Mouse (Mus musculus) midbrain, postnatal 0 days (tissue): ENCODE data around the gene Pakap. TPM values are rescaled to one million over a fixed set of nuclear protein-coding genes. Genes with fewer than 3 reads are reported as not detected.

Experiments
- ATAC-seq: fragments of 200-750 bp; cut with Nextera tagmentation; 2 replicates; pipeline ENCODE4 v1.8.0; 2017; ENCODE audit warnings: moderate number of reproducible peaks, mild to moderate bottlenecking, moderate TSS enrichment, moderate library complexity; ENCODE audit not compliant: low FRiP score
- DNase-seq: peaks from one replicate; pipeline ENCODE4 v3.0.0-alpha.2; 2015; ENCODE audit warnings: low spot score
- H3K27ac ChIP-seq: fragments of 300-500 bp; sonication (generic); 2 replicates; pipeline ENCODE4 v1.5.1; 2014; ENCODE audit warnings: low read depth, mild to moderate bottlenecking, low read length, mixed read lengths
- H3K27me3 ChIP-seq: fragments of 300-500 bp; sonication (generic); 2 replicates; pipeline ENCODE4 v1.6.1; 2014; ENCODE audit warnings: low read length, control low read depth, mixed read lengths; ENCODE audit not compliant: insufficient read depth
- H3K36me3 ChIP-seq: fragments of 300-500 bp; sonication (generic); 2 replicates; pipeline ENCODE4 v1.6.1; 2014; ENCODE audit warnings: low read length, control low read depth, mixed read lengths; ENCODE audit not compliant: insufficient read depth
- H3K4me1 ChIP-seq: fragments of 300-500 bp; sonication (generic); 2 replicates; pipeline ENCODE4 v1.6.1; 2014; ENCODE audit warnings: mild to moderate bottlenecking, control low read depth, antibody characterized with exemption, low read length, mixed read lengths; ENCODE audit not compliant: insufficient read depth
- H3K4me2 ChIP-seq: fragments of 300-500 bp; sonication (generic); 2 replicates; pipeline ENCODE4 v1.6.1; 2014; ENCODE audit warnings: low read depth, mild to moderate bottlenecking, low read length, mixed read lengths; ENCODE audit not compliant: poor library complexity, severe bottlenecking
- H3K4me3 ChIP-seq: fragments of 300-500 bp; sonication (generic); 2 replicates; pipeline ENCODE4 v1.5.1; 2014; ENCODE audit warnings: low read depth, mild to moderate bottlenecking, low read length, moderate library complexity
- H3K9ac ChIP-seq: fragments of 300-500 bp; sonication (generic); replicated peaks from 2 replicates; pipeline ENCODE4 v1.6.1; 2014; ENCODE audit warnings: mild to moderate bottlenecking, low read length, moderate library complexity, mixed read lengths; ENCODE audit not compliant: poor library complexity, severe bottlenecking
- H3K9me3 ChIP-seq: fragments of 300-500 bp; sonication (generic); 2 replicates; pipeline ENCODE4 v1.6.1; 2016; ENCODE audit warnings: low read length, control low read depth
- CTCF ChIP-seq: IDR thresholded peaks from 2 replicates; pipeline ENCODE4 v1.5.1; 2016; ENCODE audit warnings: antibody characterized with exemption, mild to moderate bottlenecking
- WGBS: fragments of 180-500 bp; shearing (Covaris S2); extraction: QIAGEN DNeasy Blood & Tissue Kit; methylation state at CpG from one replicate; pipeline ENCODE4 v1.1.7; 2014; 5-methylcytosine and 5-hydroxymethylcytosine counted together
- polyA plus RNA-seq: library from polyadenylated mRNA; unstranded; fragments of >200 nt; fragmentation: Nextera tagmentation; extraction: Ambion mirVana; gene quantifications from 2 replicates; pipeline ENCODE4 v1.2.1, GENCODE M21; 2015
- total RNA-seq: library from RNA; depleted of rRNA; stranded (reverse); fragments of >200 nt; gene quantifications from 2 replicates; pipeline ENCODE4 v1.2.3, GENCODE M21; 2014

Gene Pakap
- total and polyA plus RNA-seq, 2 experiments from 2014 or later: 8.4 to 13.5 TPM

DNA sequence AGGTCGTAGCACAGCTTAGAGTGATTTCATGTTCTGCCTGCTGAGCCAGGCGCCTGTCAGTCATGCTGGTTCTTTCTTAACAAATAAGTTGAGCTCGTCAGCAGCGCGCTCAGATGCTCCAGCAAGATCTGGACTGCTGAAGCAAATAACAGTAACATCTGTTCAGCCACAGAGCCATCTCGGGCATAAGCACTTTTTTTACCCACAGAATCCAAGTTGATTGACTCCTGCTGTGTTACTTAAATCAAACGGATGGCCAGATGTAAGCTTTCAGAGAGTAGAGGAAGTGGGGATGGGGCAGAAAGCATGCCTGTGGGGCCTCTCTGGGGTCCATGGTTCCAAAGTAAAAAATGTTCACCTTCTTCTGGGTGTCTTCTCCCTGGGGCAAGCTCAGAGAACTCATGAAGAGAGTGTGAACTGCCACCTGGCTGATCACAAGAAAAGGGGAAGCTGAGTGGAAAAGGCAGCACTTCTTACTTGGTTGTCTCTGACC lies 152.9 kb downstream of the Pakap start:
- no peaks in the 10 kb centered on the region for H3K36me3 ChIP-seq
- no peak overlapping the region for H3K27ac ChIP-seq
- no peaks in the 10 kb centered on the region for H3K9me3 ChIP-seq
- H3K4me1 ChIP-seq: no peaks in the 10 kb centered on the region
- no peak for TF ChIP-seq CTCF
- no peak overlapping the region for H3K4me2 ChIP-seq
- no peak overlapping the region for H3K9ac ChIP-seq
- DNase-seq (peak; percentile 19), ATAC-seq (no peak)
- no peaks in the 10 kb centered on the region for H3K27me3 ChIP-seq
- whole genome bisulfite sequencing: 17% methylated on average over 7 of the region's 7 CpGs
- no peak overlapping the region for H3K4me3 ChIP-seq

DNA sequence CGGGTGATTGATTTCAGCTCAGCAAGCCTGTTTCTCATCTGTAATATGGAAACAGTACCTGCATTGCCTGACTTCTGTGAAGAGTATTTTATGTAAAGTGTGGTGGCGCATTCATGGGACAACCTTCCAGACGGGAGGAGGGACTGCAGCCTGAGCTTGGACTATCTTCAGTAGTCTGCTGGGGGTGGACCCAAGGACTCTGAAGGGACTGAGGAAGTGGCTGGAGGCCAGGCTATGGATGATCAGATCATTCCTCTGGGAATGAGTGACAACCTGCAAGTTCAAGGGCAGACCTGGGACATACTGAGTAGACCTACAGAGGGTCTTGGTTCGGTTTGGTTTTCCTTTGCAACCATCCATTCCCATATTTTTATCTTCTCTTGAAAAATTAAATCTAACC lies 154.3 kb downstream of the Pakap start:
- Histone ChIP-seq H3K4me2 (no peak overlapping the region), H3K4me3 (no peak overlapping the region), H3K27me3 (no peaks in the 10 kb centered on the region), H3K27ac (no peak overlapping the region), H3K9ac (no peak overlapping the region), H3K36me3 (no peaks in the 10 kb centered on the region), H3K4me1 (no peaks in the 10 kb centered on the region), H3K9me3 (no peaks in the 10 kb centered on the region)
- DNase-seq (no peak), ATAC-seq (no peak)
- 94% methylated on average over 4 of the region's 4 CpGs for WGBS
- no peak for TF ChIP-seq CTCF

DNA sequence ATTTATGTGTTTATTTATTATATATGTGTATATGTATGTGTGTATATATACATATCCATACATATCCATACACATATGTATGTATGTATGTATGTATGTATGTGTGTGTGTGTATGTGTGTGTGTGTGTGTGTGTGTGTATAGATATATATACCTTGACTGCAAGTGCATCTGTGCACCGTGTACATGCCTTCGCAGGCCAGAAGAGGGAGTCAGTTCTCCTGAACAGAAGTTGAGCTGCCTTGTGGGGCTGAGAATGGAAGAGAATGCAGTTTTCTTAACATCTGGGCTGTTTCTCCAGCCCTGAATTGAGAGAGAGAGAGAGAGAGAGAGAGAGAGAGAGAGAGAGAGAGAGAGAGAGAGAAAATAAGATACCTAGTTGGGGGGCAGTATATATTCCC lies 155.7 kb downstream of the Pakap start:
- ATAC-seq (no peak), DNase-seq (no peak)
- no peaks in the 10 kb centered on the region for H3K9me3 ChIP-seq
- H3K27ac ChIP-seq: no peak overlapping the region
- H3K36me3 ChIP-seq: no peaks in the 10 kb centered on the region
- TF ChIP-seq CTCF: peak; percentile 57
- 48% methylated on average over 2 of the region's 2 CpGs for WGBS
- no peak overlapping the region for H3K4me2 ChIP-seq
- no peak overlapping the region for H3K4me3 ChIP-seq
- no peaks in the 10 kb centered on the region for H3K4me1 ChIP-seq
- H3K27me3 ChIP-seq: no peaks in the 10 kb centered on the region
- no peak overlapping the region for H3K9ac ChIP-seq

DNA sequence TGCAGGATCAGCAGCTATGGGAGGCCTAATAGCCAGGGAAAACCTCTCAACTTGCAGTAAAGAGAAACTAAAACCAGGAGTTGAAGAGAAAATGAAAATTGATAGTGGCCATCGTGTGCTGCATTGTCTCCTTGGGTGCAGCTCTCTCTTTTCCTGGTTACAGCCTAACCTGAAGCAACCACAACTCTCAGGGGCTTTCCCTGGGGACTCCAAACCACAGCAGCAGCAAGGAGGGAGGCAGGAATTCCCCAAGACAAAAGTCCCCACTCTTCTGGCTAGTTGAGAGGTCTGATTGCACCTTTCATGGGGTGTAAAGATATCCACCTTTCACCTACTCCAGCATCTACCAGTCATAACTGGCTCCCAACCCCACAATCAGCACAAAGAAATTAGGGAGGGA lies 157.6 kb downstream of the Pakap start:
- Histone ChIP-seq H3K9me3 (no peaks in the 10 kb centered on the region), H3K9ac (no peak overlapping the region), H3K36me3 (no peaks in the 10 kb centered on the region), H3K4me1 (no peaks in the 10 kb centered on the region), H3K27ac (no peak overlapping the region), H3K4me2 (no peak overlapping the region), H3K27me3 (no peaks in the 10 kb centered on the region), H3K4me3 (no peak overlapping the region)
- TF ChIP-seq CTCF: no peak
- ATAC-seq (no peak), DNase-seq (no peak)
- 76% methylated on average over 1 of the region's 1 CpGs for WGBS

DNA sequence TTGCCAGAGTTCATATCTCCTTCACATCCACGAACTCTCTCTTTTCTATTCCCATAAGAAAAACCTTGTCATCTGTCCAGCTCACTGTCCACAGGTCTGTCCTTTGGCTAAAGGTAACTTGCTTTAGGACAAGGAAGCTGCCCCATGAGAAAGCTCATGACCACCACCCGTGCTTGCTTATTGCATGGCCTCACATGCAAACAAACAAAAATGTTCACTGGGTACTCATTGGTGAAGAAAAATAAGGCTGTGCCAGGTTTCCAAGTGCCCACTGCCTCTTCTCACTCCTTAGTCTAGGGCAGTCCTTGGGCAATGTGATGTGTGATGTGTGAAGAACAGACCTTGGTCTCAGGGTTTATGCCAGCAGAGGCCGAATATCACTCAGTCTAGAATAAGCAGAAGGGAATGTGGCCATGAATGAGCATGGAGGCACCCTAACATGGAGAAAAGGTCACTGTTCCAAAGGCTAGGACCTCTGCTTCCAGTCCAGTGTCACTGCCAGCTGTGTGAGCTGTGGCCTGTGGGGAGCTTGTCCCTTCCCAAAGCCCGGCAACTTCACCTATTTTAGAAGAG lies 160.7 kb downstream of the Pakap start:
- H3K4me3 ChIP-seq: no peak overlapping the region
- no peaks in the 10 kb centered on the region for H3K36me3 ChIP-seq
- DNase-seq (no peak), ATAC-seq (no peak)
- no peaks in the 10 kb centered on the region for H3K27me3 ChIP-seq
- WGBS: 88% methylated on average over 4 of the region's 4 CpGs
- H3K27ac ChIP-seq: no peak overlapping the region
- H3K4me1 ChIP-seq: no peaks in the 10 kb centered on the region
- TF ChIP-seq CTCF: no peak
- no peak overlapping the region for H3K4me2 ChIP-seq
- no peak overlapping the region for H3K9ac ChIP-seq
- no peaks in the 10 kb centered on the region for H3K9me3 ChIP-seq

DNA sequence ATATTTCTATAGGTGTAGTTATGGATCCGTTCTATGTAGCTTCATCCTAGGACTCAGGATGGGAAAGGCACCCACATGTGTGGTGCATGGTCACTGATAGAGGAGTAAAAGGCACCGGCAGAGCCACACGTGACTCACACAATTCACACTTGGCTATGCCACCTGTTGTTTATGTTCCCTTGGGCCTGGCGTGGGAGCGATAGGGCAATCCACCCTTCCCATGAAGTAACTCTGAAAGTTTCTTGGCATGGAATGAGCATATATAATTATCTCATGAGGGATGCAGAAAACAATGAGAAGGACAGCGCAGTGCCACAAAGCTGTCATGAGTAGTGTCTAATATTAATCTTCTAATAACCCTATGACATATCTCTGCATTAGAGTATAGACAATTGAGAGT lies 162.1 kb downstream of the Pakap start:
- H3K4me1 ChIP-seq: no peaks in the 10 kb centered on the region
- H3K9me3 ChIP-seq: no peaks in the 10 kb centered on the region
- no peak overlapping the region for H3K9ac ChIP-seq
- WGBS: 91% methylated on average over 6 of the region's 6 CpGs
- DNase-seq (no peak), ATAC-seq (no peak)
- H3K27me3 ChIP-seq: no peaks in the 10 kb centered on the region
- no peak overlapping the region for H3K4me3 ChIP-seq
- no peak overlapping the region for H3K27ac ChIP-seq
- TF ChIP-seq CTCF: no peak
- no peak overlapping the region for H3K4me2 ChIP-seq
- H3K36me3 ChIP-seq: no peaks in the 10 kb centered on the region
